Mouse (Mus musculus): ENCODE results near the gene Creb3l2. TPM values are rescaled to one million over a fixed set of nuclear protein-coding genes. Genes with fewer than 3 reads are reported as not detected.
"Not testable (repeated sequence)": the region's sequence is repeated elsewhere in the genome, so short reads cannot be mapped to it uniquely, and the experiment has no call there.

Creb3l2 gene
- polyA plus RNA-seq, 1 experiment = 30.5 TPM

DNA sequence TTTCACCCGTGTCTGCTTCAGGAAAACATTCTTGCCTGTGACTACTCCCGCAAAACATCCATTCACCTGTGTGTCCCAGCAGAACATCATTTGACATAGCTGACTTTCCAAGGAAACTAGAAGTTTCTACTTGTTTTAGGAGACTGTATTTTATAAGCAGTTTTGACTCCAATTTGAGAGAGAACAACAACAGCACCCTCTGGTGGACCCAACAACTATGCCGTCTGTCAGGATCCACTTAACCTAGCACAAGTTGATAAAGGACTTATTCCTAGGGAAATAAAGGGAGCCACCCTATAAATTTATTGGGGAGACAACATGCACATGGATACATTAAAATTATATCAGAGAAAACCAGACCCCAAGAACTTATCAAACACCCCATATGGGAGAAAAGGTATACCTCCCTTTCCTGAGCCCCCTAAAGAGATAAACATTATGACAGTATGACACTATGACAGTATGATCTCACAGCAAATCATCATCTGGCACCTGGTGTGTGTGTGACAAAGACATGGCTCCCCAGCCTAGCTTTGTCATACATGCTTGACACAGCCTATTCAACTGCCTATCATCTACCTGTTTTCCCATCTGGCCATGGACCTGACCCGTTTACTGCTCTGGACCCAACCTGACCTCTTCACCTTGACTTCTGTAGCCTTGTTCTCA, 31.9 kb upstream of the Creb3l2 start:
- Histone ChIP-seq H3K36me3 (ENCODE audit: control insufficient read depth, insufficient read depth, low read length) (no peaks in the 10 kb centered on the region), H3K4me3 (ENCODE audit: low read depth, low read length) (no peak overlapping the region), H3K4me1 (ENCODE audit: control insufficient read depth, insufficient read depth, insufficient read length, low read length) (no peaks in the 10 kb centered on the region), H3K27me3 (ENCODE audit: control insufficient read depth, insufficient read depth, low read length) (no peaks in the 10 kb centered on the region), H3K27ac (ENCODE audit: insufficient read depth, low read depth, low read length) (no peak overlapping the region)
- TF ChIP-seq CTCF (IDR thresholded peaks at IDR 0.05; ENCODE audit: extremely low read depth, insufficient read length, insufficient replicate concordance, low read depth, low read length) (no peak), POLR2A (IDR thresholded peaks at IDR 0.05; ENCODE audit: low read depth, low read length) (no peak)
- 87% methylated on average over 4 of the region's 4 CpGs for WGBS

DNA sequence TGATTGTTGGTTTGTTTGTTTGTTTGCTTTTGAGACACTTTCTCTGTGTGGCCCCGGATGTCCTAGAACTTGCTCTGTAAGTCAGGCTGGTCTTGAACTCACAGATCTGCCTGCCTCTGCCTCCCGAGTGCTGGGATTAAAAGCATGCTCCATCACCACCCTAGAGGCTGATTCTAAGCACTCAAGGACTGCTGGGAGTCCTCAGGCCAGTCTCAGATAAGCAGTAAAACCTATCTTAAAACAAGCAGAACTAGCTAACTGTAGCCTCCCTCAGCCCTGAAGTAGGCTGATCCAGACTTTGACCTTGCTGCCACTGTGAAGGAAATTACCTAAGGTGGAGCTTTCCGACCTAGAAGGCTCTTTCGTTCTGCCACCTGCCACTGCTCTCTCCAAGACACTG, 28.3 kb upstream of the Creb3l2 start:
- 41% methylated on average over 4 of the region's 4 CpGs for WGBS
- TF ChIP-seq CTCF (IDR thresholded peaks at IDR 0.05; ENCODE audit: extremely low read depth, insufficient read length, insufficient replicate concordance, low read depth, low read length) (no peak), POLR2A (IDR thresholded peaks at IDR 0.05; ENCODE audit: low read depth, low read length) (no peak)

DNA sequence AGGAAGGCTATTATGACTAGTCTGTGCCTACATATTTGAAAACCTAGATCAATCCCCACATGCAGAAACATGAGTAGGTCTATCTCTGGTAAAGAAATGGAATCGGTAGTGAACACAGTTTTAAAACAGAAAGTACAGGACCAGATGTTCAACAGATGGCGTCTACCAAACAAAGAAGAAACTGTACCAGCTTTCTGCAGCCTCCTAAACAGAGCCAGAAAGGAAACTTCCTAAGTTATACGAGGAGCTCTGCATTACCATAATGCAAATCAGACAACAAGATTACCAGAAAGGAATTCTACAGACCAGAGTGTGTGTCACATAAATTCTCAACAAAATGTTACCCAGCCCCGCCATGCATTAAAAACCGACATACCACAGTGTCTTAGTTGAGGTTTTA, 23.9 kb upstream of the Creb3l2 start:
- Histone ChIP-seq H3K27ac (ENCODE audit: insufficient read depth, low read depth, low read length) (no peak overlapping the region), H3K27me3 (ENCODE audit: control insufficient read depth, insufficient read depth, low read length) (no peaks in the 10 kb centered on the region), H3K4me3 (ENCODE audit: low read depth, low read length) (no peak overlapping the region), H3K36me3 (ENCODE audit: control insufficient read depth, insufficient read depth, low read length) (no peaks in the 10 kb centered on the region), H3K4me1 (ENCODE audit: control insufficient read depth, insufficient read depth, insufficient read length, low read length) (peaks cover 1% of the 10 kb centered on the region; the same call in 1 of the 2 replicates)
- TF ChIP-seq CTCF (IDR thresholded peaks at IDR 0.05; ENCODE audit: extremely low read depth, insufficient read length, insufficient replicate concordance, low read depth, low read length) (no peak), POLR2A (IDR thresholded peaks at IDR 0.05; ENCODE audit: low read depth, low read length) (no peak)
- WGBS = 67% methylated on average over 5 of the region's 5 CpGs

More for the DNA sequence above, 28.3 kb upstream of the Creb3l2 start:
- Histone ChIP-seq H3K4me3 (ENCODE audit: low read depth, low read length) (no peak overlapping the region), H3K27ac (ENCODE audit: insufficient read depth, low read depth, low read length) (no peak overlapping the region), H3K4me1 (ENCODE audit: control insufficient read depth, insufficient read depth, insufficient read length, low read length) (0 out of 2 replicates have a peak, but pooled peaks cover 1% of the 10 kb centered on the region), H3K27me3 (ENCODE audit: control insufficient read depth, insufficient read depth, low read length) (no peaks in the 10 kb centered on the region), H3K36me3 (ENCODE audit: control insufficient read depth, insufficient read depth, low read length) (no peaks in the 10 kb centered on the region)

DNA sequence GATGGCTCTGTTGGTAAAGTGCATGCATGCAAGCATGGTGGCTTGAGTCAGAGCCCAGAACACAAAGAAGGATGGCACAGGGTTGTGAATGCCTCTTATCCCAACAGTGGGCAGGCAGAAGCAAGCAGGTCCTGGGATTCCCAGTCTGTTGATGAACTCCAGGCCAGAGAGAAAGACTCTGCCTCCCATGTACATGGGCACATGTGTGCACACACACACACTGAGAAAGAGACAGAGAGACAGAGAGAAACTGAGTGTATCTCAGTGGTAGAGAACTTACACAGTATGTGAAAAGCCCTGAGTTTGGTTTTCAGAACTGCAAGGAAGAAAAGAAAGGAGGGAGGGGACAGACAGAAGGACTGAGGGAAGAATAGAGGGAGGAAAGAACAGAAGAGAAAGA, 23.4 kb upstream of the Creb3l2 start:
- peaks cover 1% of the 10 kb centered on the region; the same call in 1 of the 2 replicates for H3K4me1 ChIP-seq (ENCODE audit: control insufficient read depth, insufficient read depth, insufficient read length, low read length)
- no peak overlapping the region for H3K4me3 ChIP-seq (ENCODE audit: low read depth, low read length)
- H3K36me3 ChIP-seq (ENCODE audit: control insufficient read depth, insufficient read depth, low read length) = no peaks in the 10 kb centered on the region
- TF ChIP-seq POLR2A (IDR thresholded peaks at IDR 0.05; ENCODE audit: low read depth, low read length) (no peak), CTCF (IDR thresholded peaks at IDR 0.05; ENCODE audit: extremely low read depth, insufficient read length, insufficient replicate concordance, low read depth, low read length) (no peak)
- peak overlapping the region; percentile 29; the same call in 1 of the 2 replicates for H3K27ac ChIP-seq (ENCODE audit: insufficient read depth, low read depth, low read length)
- H3K27me3 ChIP-seq (ENCODE audit: control insufficient read depth, insufficient read depth, low read length) = no peaks in the 10 kb centered on the region

DNA sequence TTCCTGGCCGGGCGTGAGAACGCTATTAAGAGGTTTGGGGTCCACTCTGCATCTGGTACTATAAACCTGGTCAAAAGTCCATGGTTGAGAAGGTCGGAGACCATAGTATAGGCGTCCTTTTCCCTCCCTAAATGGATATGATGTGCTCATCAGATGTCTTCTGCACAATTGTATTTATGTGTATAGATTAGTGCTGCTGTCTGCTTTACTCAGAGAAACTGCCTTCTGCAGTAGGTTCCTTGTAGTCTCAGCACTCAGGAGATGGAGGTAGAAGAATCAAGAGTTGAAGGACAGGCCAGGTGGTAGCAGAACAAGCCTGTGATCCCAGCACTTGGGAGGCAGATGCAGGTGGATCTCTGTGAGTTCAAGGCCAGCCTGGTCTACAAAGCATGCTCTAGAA, 22.6 kb upstream of the Creb3l2 start:
- peak overlapping the region; percentile 56 for H3K4me3 ChIP-seq (ENCODE audit: low read depth, low read length)
- peaks cover 1% of the 10 kb centered on the region; the same call in 1 of the 2 replicates for H3K4me1 ChIP-seq (ENCODE audit: control insufficient read depth, insufficient read depth, insufficient read length, low read length)
- no peaks in the 10 kb centered on the region for H3K27me3 ChIP-seq (ENCODE audit: control insufficient read depth, insufficient read depth, low read length)
- no peak for TF ChIP-seq POLR2A (IDR thresholded peaks at IDR 0.05; ENCODE audit: low read depth, low read length)
- TF ChIP-seq CTCF (IDR thresholded peaks at IDR 0.05; ENCODE audit: extremely low read depth, insufficient read length, insufficient replicate concordance, low read depth, low read length) = no peak
- 3% methylated on average over 5 of the region's 5 CpGs for WGBS
- no peaks in the 10 kb centered on the region for H3K36me3 ChIP-seq (ENCODE audit: control insufficient read depth, insufficient read depth, low read length)
- no peak overlapping the region for H3K27ac ChIP-seq (ENCODE audit: insufficient read depth, low read depth, low read length)

DNA sequence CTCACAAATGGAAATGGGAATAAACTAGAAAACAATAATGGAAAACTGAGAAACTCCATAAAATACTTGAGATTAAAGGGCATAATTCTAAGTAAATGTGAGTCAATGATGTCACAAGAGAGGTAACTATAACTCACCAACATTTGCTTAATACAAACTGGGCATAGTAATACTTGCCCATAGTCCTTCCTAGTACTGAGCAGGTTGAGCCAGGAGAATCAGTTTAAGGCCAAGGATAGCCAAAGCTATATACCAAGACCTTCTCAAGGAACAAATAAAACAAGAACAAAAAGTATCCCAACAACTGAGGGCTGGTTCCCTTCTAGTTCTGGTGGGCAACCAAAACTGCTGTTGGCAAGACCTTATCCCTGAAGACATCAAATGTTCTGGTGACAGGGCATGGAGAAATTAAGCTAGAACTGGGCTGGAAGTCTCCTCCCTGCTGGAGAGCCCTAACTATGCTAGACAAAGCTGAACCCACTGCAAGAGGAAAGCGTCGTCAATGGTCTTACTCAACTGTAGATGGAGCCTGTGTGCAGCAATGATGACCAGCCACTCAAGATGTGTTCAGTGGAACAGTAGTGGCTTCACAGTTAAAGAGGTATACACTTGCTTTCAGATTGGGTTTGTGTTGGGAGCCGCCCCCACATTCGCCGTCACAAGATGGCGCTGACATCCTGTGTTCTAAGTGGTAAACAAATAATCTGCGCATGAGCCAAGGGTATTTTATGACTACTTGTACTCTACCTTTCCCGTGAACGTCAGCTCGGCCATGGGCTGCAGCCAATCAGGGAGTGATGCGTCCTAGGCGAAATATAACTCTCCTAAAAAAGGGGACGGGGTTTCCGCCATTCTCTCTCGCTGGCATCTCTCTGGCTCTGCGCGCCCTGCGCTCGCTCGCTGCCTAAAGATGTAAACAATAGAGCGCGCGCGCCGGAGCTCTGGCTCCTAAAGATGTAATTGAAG, 21.9 kb upstream of the Creb3l2 start:
- not testable (repeated sequence) for H3K4me1 ChIP-seq (ENCODE audit: control insufficient read depth, insufficient read depth, insufficient read length, low read length); H3K36me3 ChIP-seq (ENCODE audit: control insufficient read depth, insufficient read depth, low read length); H3K27me3 ChIP-seq (ENCODE audit: control insufficient read depth, insufficient read depth, low read length)
- H3K4me3 ChIP-seq (ENCODE audit: low read depth, low read length) = peak overlapping the region; percentile 56; the same call in 1 of the 2 replicates
- 2% methylated on average over 7 of the region's 25 CpGs for WGBS
- H3K27ac ChIP-seq (ENCODE audit: insufficient read depth, low read depth, low read length) = peak overlapping the region; percentile 9; the same call in 1 of the 2 replicates

DNA sequence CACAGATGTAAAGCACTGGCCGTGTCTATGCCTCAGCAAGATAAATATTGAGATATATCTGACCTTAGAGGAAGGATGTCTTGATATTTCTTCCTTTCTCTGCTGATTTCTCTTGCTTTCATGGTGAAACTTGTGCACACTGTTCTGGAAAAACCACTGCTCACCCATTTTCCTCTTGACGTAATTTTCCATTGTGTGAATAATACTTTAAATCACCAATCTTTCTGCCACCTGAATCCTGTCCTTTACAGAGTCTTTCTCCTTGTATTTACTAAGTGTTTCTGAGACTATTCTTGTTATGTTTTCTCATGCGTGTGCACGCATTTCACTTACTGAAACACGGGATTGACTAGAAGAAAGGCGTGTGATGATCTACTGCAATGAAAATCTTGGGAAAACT, 18.7 kb upstream of the Creb3l2 start:
- Histone ChIP-seq H3K4me1 (ENCODE audit: control insufficient read depth, insufficient read depth, insufficient read length, low read length) (peaks cover 1% of the 10 kb centered on the region; the same call in 1 of the 2 replicates), H3K27me3 (ENCODE audit: control insufficient read depth, insufficient read depth, low read length) (no peaks in the 10 kb centered on the region), H3K27ac (ENCODE audit: insufficient read depth, low read depth, low read length) (no peak overlapping the region), H3K36me3 (ENCODE audit: control insufficient read depth, insufficient read depth, low read length) (no peaks in the 10 kb centered on the region), H3K4me3 (ENCODE audit: low read depth, low read length) (no peak overlapping the region)
- 85% methylated on average over 6 of the region's 6 CpGs for WGBS
- TF ChIP-seq CTCF (IDR thresholded peaks at IDR 0.05; ENCODE audit: extremely low read depth, insufficient read length, insufficient replicate concordance, low read depth, low read length) = no peak
- TF ChIP-seq POLR2A (IDR thresholded peaks at IDR 0.05; ENCODE audit: low read depth, low read length) = no peak

DNA sequence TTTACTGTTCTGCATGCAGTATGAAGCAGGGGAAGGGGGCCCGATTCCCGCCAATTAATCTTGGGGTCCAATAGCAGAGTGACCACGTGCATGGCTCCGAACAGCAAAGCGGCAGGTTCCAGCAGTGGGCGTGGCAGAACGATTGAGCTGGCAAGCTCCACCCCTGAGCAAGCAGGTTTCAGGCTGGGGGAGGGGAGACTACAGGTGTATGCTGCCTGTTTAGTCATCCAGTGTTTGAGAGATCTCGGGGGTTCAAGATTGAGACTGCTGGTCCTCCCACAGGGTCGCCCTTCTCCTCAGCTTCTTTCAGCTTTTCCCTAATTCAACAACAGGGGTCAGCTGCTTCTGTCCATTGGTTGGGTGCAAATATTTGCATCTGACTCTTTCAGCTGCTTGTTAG, 17.7 kb upstream of the Creb3l2 start:
- H3K27ac ChIP-seq (ENCODE audit: insufficient read depth, low read depth, low read length); H3K36me3 ChIP-seq (ENCODE audit: control insufficient read depth, insufficient read depth, low read length); H3K4me3 ChIP-seq (ENCODE audit: low read depth, low read length); H3K4me1 ChIP-seq (ENCODE audit: control insufficient read depth, insufficient read depth, insufficient read length, low read length); H3K27me3 ChIP-seq (ENCODE audit: control insufficient read depth, insufficient read depth, low read length): not testable (repeated sequence)
- whole genome bisulfite sequencing = 25% methylated on average over 9 of the region's 9 CpGs
